Mouse (Mus musculus): ENCODE measurements at regions not wholly inside any gene's neighbourhood (a gene's known extent, or its start where the extent isn't known, plus 50 kb on each side); places are given as distances from the start of the nearest gene placed in this dataset.
"Not testable (repeated sequence)": the region's sequence is repeated elsewhere in the genome, so short reads cannot be mapped to it uniquely, and the experiment has no call there.

- no peak for ATAC-seq (ENCODE audit: poor library complexity, severe bottlenecking)
These were observed 390.3 kb downstream of the Pih1d3 start for GRCm38 (mm10) chr1:31612944-31613343.

GRCm38 (mm10) chr1:31615219-31615618 lies 392.6 kb downstream of the Pih1d3 start:
- not testable (repeated sequence) for ATAC-seq (ENCODE audit: poor library complexity, severe bottlenecking)

DNA sequence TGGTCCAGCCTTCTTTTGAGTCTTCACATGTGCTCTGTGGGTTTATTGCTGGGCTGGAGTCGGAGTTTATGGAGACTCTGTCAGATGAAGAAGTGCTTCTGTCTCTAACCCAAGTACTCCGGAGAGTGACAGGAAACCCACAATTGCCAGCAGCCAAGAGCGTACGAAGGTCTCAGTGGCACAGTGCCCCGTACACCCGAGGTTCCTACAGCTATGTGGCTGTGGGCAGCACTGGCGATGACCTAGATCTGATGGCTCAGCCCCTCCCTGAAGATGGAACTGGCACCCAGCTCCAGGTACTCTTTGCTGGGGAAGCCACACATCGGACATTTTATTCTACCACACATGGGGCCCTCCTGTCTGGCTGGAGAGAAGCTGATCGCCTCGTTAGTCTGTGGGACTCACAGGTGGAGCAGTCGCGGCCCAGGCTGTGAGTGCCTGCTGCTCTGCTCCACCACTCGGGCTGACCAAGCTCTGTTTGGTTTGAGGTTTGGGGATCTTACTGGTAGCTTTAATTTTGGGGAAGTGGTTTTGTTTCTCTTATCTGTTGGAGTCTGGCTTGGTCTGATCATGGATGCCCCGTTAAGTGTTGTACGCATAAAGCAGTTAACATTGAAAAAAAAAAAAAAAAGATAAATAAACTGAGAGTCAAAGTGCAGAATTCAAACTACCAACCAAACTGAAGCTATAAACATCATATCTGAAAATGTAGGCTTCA lies 393.8 kb downstream of the Pih1d3 start:
- peak; percentile 86 for ATAC-seq (ENCODE audit: poor library complexity, severe bottlenecking)

- ATAC-seq (ENCODE audit: poor library complexity, severe bottlenecking): no peak
These were observed 411.7 kb downstream of the Pih1d3 start for GRCm38 (mm10) chr1:31634353-31634752.

- ATAC-seq (ENCODE audit: poor library complexity, severe bottlenecking): no peak
These were observed 414.1 kb downstream of the Pih1d3 start for GRCm38 (mm10) chr1:31636575-31637356.

DNA sequence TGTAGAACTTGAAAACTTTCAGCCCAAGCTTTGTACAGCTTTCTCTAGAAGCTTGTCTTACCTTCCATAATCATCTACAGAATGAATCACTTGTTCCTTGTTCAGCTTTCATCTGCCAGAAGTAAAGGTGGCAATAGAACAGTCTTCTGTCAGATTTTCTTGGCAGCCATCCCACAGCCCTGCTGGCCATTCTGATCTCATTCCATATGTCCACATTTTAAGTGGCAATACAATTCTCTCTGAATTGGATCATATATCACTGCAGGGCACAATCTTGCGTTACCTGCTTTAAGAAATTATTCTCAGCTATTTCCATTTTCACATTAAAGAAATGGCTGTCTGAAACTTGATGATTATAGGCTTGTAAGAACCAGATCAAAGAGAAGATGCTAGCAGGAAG lies 422.5 kb downstream of the Pih1d3 start:
- ATAC-seq (ENCODE audit: poor library complexity, severe bottlenecking): no peak

GRCm38 (mm10) chr1:31678586-31678985 lies 455.9 kb downstream of the Pih1d3 start:
- ATAC-seq (ENCODE audit: poor library complexity, severe bottlenecking): no peak
